Mouse (Mus musculus): ENCODE results near the gene Vps25. TPM values are rescaled to one million over a fixed set of nuclear protein-coding genes. Genes with fewer than 3 reads are reported as not detected.

Vps25 gene
- polyA plus RNA-seq, 1 experiment from 2014 or later: 118 TPM

DNA sequence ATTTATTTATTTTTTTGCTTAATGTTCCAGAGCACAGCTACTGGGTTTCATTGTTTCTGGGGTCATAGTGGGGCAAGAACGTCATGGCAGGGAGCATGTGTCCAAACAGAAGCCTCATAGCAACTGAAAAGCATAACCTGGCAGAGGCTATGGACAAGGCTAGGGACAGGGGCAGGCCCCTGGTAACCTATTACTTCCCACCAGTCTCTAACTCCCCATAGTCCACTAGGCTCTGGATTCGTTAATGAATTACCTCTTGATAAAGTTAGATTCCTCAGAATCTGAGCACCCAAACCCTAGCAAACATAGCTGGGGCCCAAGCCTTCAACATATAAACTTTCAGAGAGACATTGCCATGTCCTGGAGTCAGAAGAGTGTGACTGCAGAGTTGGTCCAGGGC is 2.5 kb upstream of the Vps25 start:
- Histone ChIP-seq H3K4me3 (ENCODE audit: low read depth, low read length) (no peak overlapping the region), H3K36me3 (ENCODE audit: control insufficient read depth, insufficient read depth, low read length) (no peaks in the 10 kb centered on the region), H3K9ac (ENCODE audit: low read length) (no peak overlapping the region), H3K4me1 (ENCODE audit: control insufficient read depth, insufficient read depth, low read length) (peaks cover 6% of the 10 kb centered on the region; the same call in 1 of the 2 replicates), H3K27ac (ENCODE audit: low read depth, low read length) (no peak overlapping the region), H3K4me2 (ENCODE audit: low read length) (no peak overlapping the region), H3K9me3 (replicated peaks; ENCODE audit: control insufficient read depth, low read length) (no peaks in the 10 kb centered on the region), H3K27me3 (replicated peaks; ENCODE audit: control insufficient read depth, insufficient read depth, low read length) (peaks cover 17% of the 10 kb centered on the region)
- WGBS: 69% methylated on average over 2 of the region's 2 CpGs
- DNase-seq (ENCODE audit: low spot score) (no peak), ATAC-seq (no peak)

GRCm38 (mm10) chr11:101252941-101253340 is 566 bp upstream of the Vps25 start:
- ATAC-seq (no peak), DNase-seq (ENCODE audit: low spot score) (no peak)
- Histone ChIP-seq H3K36me3 (ENCODE audit: control insufficient read depth, insufficient read depth, low read length) (0 out of 2 replicates have a peak, but pooled peaks cover 1% of the 10 kb centered on the region), H3K9me3 (replicated peaks; ENCODE audit: control insufficient read depth, low read length) (no peaks in the 10 kb centered on the region), H3K27ac (ENCODE audit: low read depth, low read length) (no peak overlapping the region), H3K9ac (ENCODE audit: low read length) (peak overlapping the region; percentile 91), H3K4me1 (ENCODE audit: control insufficient read depth, insufficient read depth, low read length) (peaks cover 6% of the 10 kb centered on the region; the same call in 1 of the 2 replicates), H3K27me3 (replicated peaks; ENCODE audit: control insufficient read depth, insufficient read depth, low read length) (no peaks in the 10 kb centered on the region), H3K4me3 (ENCODE audit: low read depth, low read length) (peak overlapping the region; percentile 77), H3K4me2 (ENCODE audit: low read length) (peak overlapping the region; percentile 88)
- 12% methylated on average over 7 of the region's 7 CpGs for WGBS

- Histone ChIP-seq H3K4me2 (ENCODE audit: low read length) (no peak overlapping the region), H3K36me3 (ENCODE audit: control insufficient read depth, insufficient read depth, low read length) (0 out of 2 replicates have a peak, but pooled peaks cover 6% of the 10 kb centered on the region), H3K27ac (ENCODE audit: low read depth, low read length) (no peak overlapping the region), H3K4me3 (ENCODE audit: low read depth, low read length) (no peak overlapping the region), H3K9me3 (replicated peaks; ENCODE audit: control insufficient read depth, low read length) (no peaks in the 10 kb centered on the region), H3K9ac (ENCODE audit: low read length) (no peak overlapping the region), H3K4me1 (ENCODE audit: control insufficient read depth, insufficient read depth, low read length) (peaks cover 21% of the 10 kb centered on the region), H3K27me3 (replicated peaks; ENCODE audit: control insufficient read depth, insufficient read depth, low read length) (peaks cover 6% of the 10 kb centered on the region)
- DNase-seq (ENCODE audit: low spot score): no peak
- WGBS: 90% methylated on average over 13 of the region's 13 CpGs
- ATAC-seq: no peak
Measured at GRCm38 (mm10) chr11:101255826-101256775, 2.6 kb downstream of the Vps25 start.

GRCm38 (mm10) chr11:101259261-101259712 is 5.8 kb downstream of the Vps25 start:
- no peak overlapping the region for H3K4me3 ChIP-seq (ENCODE audit: low read depth, low read length)
- 0 out of 2 replicates have a peak, but pooled peaks cover 6% of the 10 kb centered on the region for H3K36me3 ChIP-seq (ENCODE audit: control insufficient read depth, insufficient read depth, low read length)
- no peak overlapping the region for H3K27ac ChIP-seq (ENCODE audit: low read depth, low read length)
- no peak overlapping the region for H3K4me2 ChIP-seq (ENCODE audit: low read length)
- 42% methylated on average over 6 of the region's 6 CpGs for WGBS
- DNase-seq (ENCODE audit: low spot score) (no peak), ATAC-seq (no peak)
- H3K9ac ChIP-seq (ENCODE audit: low read length): no peak overlapping the region
- H3K4me1 ChIP-seq (ENCODE audit: control insufficient read depth, insufficient read depth, low read length): peaks cover 19% of the 10 kb centered on the region
- H3K9me3 ChIP-seq (replicated peaks; ENCODE audit: control insufficient read depth, low read length): no peaks in the 10 kb centered on the region
- peaks cover 32% of the 10 kb centered on the region for H3K27me3 ChIP-seq (replicated peaks; ENCODE audit: control insufficient read depth, insufficient read depth, low read length)

- peak; percentile 56 for DNase-seq (ENCODE audit: low spot score)
- under 1% methylated on average over 40 of the region's 43 CpGs for WGBS
Measured at GRCm38 (mm10) chr11:101259948-101260825, 6.7 kb downstream of the Vps25 start, which contains the start of gene Wnk4. TSS of gene Wnk4 (plus strand) at chr11:101260567.

GRCm38 (mm10) chr11:101260826-101261380 is 7.4 kb downstream of the Vps25 start:
- H3K27ac ChIP-seq (ENCODE audit: low read depth, low read length): no peak overlapping the region
- H3K9ac ChIP-seq (ENCODE audit: low read length): peak overlapping the region; percentile 67
- peaks cover 41% of the 10 kb centered on the region for H3K27me3 ChIP-seq (replicated peaks; ENCODE audit: control insufficient read depth, insufficient read depth, low read length)
- H3K4me1 ChIP-seq (ENCODE audit: control insufficient read depth, insufficient read depth, low read length): peaks cover 16% of the 10 kb centered on the region
- H3K9me3 ChIP-seq (replicated peaks; ENCODE audit: control insufficient read depth, low read length): no peaks in the 10 kb centered on the region
- ATAC-seq (no peak; the same call in 1 of the 2 replicates), DNase-seq (ENCODE audit: low spot score) (no peak)
- peak overlapping the region; percentile 91 for H3K4me2 ChIP-seq (ENCODE audit: low read length)
- H3K4me3 ChIP-seq (ENCODE audit: low read depth, low read length): peak overlapping the region; percentile 41
- H3K36me3 ChIP-seq (ENCODE audit: control insufficient read depth, insufficient read depth, low read length): 0 out of 2 replicates have a peak, but pooled peaks cover 6% of the 10 kb centered on the region
- WGBS: under 1% methylated on average over 30 of the region's 30 CpGs

More at GRCm38 (mm10) chr11:101259948-101260825, 6.7 kb downstream of the Vps25 start, which contains the start of gene Wnk4:
- Histone ChIP-seq H3K4me3 (ENCODE audit: low read depth, low read length) (peak within 1 kb of the TSS; percentile 41), H3K9ac (ENCODE audit: low read length) (peak within 1 kb of the TSS; percentile 67), H3K9me3 (replicated peaks; ENCODE audit: control insufficient read depth, low read length) (no peaks in the 10 kb centered on the region), H3K4me1 (ENCODE audit: control insufficient read depth, insufficient read depth, low read length) (peaks cover 16% of the 10 kb centered on the region), H3K27ac (ENCODE audit: low read depth, low read length) (no peak within 1 kb of the TSS), H3K4me2 (ENCODE audit: low read length) (peak within 1 kb of the TSS; percentile 91), H3K27me3 (replicated peaks; ENCODE audit: control insufficient read depth, insufficient read depth, low read length) (peaks cover 38% of the 10 kb centered on the region), H3K36me3 (ENCODE audit: control insufficient read depth, insufficient read depth, low read length) (0 out of 2 replicates have a peak, but pooled peaks cover 6% of the 10 kb centered on the region)
- ATAC-seq: peak; percentile 76

DNA sequence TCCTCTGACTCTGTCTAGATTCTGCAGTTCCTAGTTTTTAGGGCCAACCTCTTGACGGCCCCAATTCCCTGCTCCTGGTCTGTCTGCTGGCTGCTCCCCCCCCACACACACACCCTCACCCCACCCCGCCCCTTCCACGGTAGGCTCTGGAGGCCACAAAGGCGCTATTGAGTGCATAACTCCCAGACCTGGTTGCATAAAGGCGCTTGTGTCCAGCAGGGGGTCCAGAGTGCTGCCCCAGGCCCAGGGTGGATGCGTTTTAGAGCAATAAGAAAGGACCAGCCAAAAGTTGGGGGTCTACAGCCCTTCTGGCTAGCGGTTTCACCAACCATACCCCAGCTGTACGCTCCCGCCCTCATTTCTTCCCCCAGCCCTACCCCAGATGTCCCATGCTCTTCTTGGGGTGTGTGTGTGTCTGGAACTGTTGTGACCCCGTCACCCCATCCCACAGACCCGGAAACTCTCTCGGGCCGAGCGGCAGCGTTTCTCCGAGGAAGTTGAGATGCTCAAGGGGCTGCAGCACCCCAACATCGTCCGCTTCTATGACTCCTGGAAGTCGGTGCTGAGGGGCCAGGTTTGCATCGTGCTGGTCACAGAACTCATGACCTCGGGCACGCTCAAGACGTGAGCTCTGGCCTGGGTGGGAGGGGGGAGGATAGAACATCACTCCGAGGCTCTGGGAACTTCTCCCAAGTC is 8.9 kb downstream of the Vps25 start:
- H3K27me3 ChIP-seq (replicated peaks; ENCODE audit: control insufficient read depth, insufficient read depth, low read length): peaks cover 44% of the 10 kb centered on the region
- ATAC-seq (no peak), DNase-seq (ENCODE audit: low spot score) (no peak)
- H3K27ac ChIP-seq (ENCODE audit: low read depth, low read length): no peak overlapping the region
- H3K4me3 ChIP-seq (ENCODE audit: low read depth, low read length): peak overlapping the region; percentile 4; the same call in 1 of the 2 replicates
- H3K9ac ChIP-seq (ENCODE audit: low read length): no peak overlapping the region
- H3K36me3 ChIP-seq (ENCODE audit: control insufficient read depth, insufficient read depth, low read length): 0 out of 2 replicates have a peak, but pooled peaks cover 6% of the 10 kb centered on the region
- WGBS: 3% methylated on average over 24 of the region's 24 CpGs
- H3K4me1 ChIP-seq (ENCODE audit: control insufficient read depth, insufficient read depth, low read length): peaks cover 16% of the 10 kb centered on the region
- H3K9me3 ChIP-seq (replicated peaks; ENCODE audit: control insufficient read depth, low read length): no peaks in the 10 kb centered on the region
- no peak overlapping the region for H3K4me2 ChIP-seq (ENCODE audit: low read length)

Data from forebrain, embryonic 14.5 days (tissue).